Mouse (Mus musculus): ENCODE results near the gene Krtap29-1. TPM values are rescaled to one million over a fixed set of nuclear protein-coding genes. Genes with fewer than 3 reads are reported as not detected.

Krtap29-1 gene
- polyA plus RNA-seq, 1 experiment from 2014 or later: not detected

DNA sequence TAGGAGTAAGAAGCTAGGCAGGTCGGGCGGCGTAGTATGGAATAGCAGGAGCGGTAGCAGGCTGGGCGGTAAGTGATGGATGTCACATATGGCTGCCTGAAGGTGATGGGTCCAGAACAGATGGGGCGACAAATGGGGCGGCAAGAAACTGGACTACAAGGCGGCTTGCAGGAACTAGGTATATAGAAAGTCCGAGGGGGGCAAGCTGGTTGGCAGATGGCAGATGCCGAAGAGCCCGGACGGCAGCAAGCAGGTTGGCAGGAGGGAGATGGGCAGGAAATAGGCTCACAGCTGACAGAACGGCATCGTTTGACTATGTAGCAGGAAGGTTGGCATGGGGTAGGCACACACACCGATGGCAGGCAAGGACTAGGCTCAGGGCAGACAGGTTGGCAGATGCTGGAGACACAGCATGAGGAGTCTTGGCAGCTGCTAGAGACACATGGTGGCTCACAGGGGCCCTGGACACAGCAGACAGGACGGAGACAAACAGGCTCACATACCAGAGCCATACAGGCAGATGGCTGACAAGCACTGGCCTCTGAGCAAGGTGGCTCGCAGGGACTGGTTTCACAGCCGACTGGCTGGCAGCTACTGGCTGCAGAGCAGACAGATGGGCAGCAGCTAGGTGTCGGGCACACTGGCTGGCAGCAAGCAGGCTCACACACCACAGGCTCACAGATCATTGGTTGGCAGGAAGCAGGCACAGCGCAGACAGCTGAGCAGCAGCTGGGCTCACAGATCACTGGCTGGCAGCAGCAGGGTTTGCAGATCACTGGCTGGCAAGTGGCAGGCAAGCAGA lies 6.6 kb upstream of the Krtap29-1 start:
- H3K9ac ChIP-seq (ENCODE audit: low read depth, low read length): no peak overlapping the region
- H3K36me3 ChIP-seq (ENCODE audit: control insufficient read depth, insufficient read depth, low read length): no peaks in the 10 kb centered on the region
- H3K4me2 ChIP-seq (ENCODE audit: low read length): no peak overlapping the region
- WGBS: 84% methylated on average over 20 of the region's 20 CpGs
- ATAC-seq: peak; percentile 80
- H3K9me3 ChIP-seq (replicated peaks; ENCODE audit: control insufficient read depth, low read length, poor library complexity, severe bottlenecking): no peaks in the 10 kb centered on the region
- no peaks in the 10 kb centered on the region for H3K27me3 ChIP-seq (ENCODE audit: control insufficient read depth, insufficient read depth, low read depth, low read length)
- H3K4me3 ChIP-seq (ENCODE audit: low read depth, low read length): no peak overlapping the region
- H3K4me1 ChIP-seq (ENCODE audit: control insufficient read depth, insufficient read depth, low read length): no peaks in the 10 kb centered on the region
- H3K27ac ChIP-seq (ENCODE audit: low read length): peak overlapping the region; percentile 33

DNA sequence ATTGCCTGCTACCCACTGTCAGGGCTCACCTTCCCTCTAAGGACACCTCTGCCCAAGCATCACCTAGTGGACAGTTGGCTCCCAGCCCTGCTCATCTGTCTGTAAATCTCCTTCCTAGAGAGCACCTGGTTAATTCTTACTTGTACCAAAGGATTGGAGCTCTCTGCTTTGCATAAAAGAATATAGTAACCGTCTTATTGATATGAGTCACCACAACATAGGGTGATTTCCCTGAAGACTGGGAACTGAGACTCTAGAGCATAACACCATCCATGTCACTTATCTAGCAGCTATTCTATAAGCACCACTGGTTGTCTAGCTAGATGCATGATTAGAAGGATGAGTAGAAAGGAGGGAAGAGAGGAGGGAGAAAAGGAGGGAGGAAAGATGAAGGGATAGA lies 4.6 kb upstream of the Krtap29-1 start:
- no peaks in the 10 kb centered on the region for H3K9me3 ChIP-seq (replicated peaks; ENCODE audit: control insufficient read depth, low read length, poor library complexity, severe bottlenecking)
- H3K27ac ChIP-seq (ENCODE audit: low read length): no peak overlapping the region
- ATAC-seq: no peak
- H3K4me3 ChIP-seq (ENCODE audit: low read depth, low read length): no peak overlapping the region
- H3K4me2 ChIP-seq (ENCODE audit: low read length): no peak overlapping the region
- no peaks in the 10 kb centered on the region for H3K4me1 ChIP-seq (ENCODE audit: control insufficient read depth, insufficient read depth, low read length)
- 86% methylated on average over 1 of the region's 1 CpGs for WGBS
- no peaks in the 10 kb centered on the region for H3K27me3 ChIP-seq (ENCODE audit: control insufficient read depth, insufficient read depth, low read depth, low read length)
- H3K9ac ChIP-seq (ENCODE audit: low read depth, low read length): no peak overlapping the region
- H3K36me3 ChIP-seq (ENCODE audit: control insufficient read depth, insufficient read depth, low read length): no peaks in the 10 kb centered on the region

DNA sequence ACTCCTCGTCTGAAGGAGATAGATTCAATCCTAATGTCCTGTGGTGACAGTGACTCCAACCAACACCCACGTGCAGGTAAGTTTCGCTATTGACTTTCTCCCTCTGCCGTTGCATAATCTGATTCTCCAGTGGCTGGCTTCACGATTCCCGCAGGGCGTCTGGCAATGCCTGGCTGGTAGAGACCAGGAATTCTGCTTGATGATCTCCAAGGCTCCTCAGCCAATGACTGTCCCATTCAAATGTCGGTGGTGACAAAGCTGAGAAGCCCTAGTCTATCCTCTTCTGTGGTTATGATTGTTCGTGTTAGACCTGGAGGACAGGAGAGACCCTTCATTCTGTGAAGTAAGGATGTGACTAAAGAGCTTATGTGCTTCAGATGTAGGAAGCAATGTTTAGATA lies 3.9 kb upstream of the Krtap29-1 start:
- Histone ChIP-seq H3K27me3 (ENCODE audit: control insufficient read depth, insufficient read depth, low read depth, low read length) (no peaks in the 10 kb centered on the region), H3K36me3 (ENCODE audit: control insufficient read depth, insufficient read depth, low read length) (no peaks in the 10 kb centered on the region), H3K27ac (ENCODE audit: low read length) (no peak overlapping the region), H3K9ac (ENCODE audit: low read depth, low read length) (no peak overlapping the region), H3K4me2 (ENCODE audit: low read length) (no peak overlapping the region), H3K4me3 (ENCODE audit: low read depth, low read length) (no peak overlapping the region), H3K4me1 (ENCODE audit: control insufficient read depth, insufficient read depth, low read length) (no peaks in the 10 kb centered on the region), H3K9me3 (replicated peaks; ENCODE audit: control insufficient read depth, low read length, poor library complexity, severe bottlenecking) (no peaks in the 10 kb centered on the region)
- ATAC-seq: no peak
- WGBS: 89% methylated on average over 9 of the region's 9 CpGs

DNA sequence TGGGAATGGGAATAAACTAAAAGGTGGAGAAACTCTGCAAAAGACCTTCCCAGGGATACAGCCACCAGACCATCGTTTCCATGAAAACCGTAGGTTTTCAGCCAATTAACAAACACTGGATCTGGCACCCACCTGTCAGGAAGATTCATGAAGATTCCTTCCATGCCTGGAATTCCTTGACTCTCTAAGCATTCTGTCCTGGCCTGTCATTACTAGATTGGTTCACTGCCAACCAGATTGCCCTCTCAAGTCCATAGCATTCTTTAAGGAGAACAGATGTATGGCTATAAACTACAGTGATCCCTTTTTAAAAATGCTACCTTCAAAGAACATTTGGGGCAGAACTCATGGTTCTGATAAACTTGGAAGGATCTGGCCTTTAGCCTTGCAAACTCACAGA lies 12.9 kb downstream of the Krtap29-1 start:
- H3K4me3 ChIP-seq (ENCODE audit: low read depth, low read length): no peak overlapping the region
- no peaks in the 10 kb centered on the region for H3K9me3 ChIP-seq (replicated peaks; ENCODE audit: control insufficient read depth, low read length, poor library complexity, severe bottlenecking)
- H3K4me1 ChIP-seq (ENCODE audit: control insufficient read depth, insufficient read depth, low read length): no peaks in the 10 kb centered on the region
- H3K4me2 ChIP-seq (ENCODE audit: low read length): no peak overlapping the region
- ATAC-seq: no peak
- H3K36me3 ChIP-seq (ENCODE audit: control insufficient read depth, insufficient read depth, low read length): no peaks in the 10 kb centered on the region
- H3K27me3 ChIP-seq (ENCODE audit: control insufficient read depth, insufficient read depth, low read depth, low read length): no peaks in the 10 kb centered on the region
- no peak overlapping the region for H3K9ac ChIP-seq (ENCODE audit: low read depth, low read length)
- WGBS: 88% methylated on average over 2 of the region's 2 CpGs
- H3K27ac ChIP-seq (ENCODE audit: low read length): no peak overlapping the region

DNA sequence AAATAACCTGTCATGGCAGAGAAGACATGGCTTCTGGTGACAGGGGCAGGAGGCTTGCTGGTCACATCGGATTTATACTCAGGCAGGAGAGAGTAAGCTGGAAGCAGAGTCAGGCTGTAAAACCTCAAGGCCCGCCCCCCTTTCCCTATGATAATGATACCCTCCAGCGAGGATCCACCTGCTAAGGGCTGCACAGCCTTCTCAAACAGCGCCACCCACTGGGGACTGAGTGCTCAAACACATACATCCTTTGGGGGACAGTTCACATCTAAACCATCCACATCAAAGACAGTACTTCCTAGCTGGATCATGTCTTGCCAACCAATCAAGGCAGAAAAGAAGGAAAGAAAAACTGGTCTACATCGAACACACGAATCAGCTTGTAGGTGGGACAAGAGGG lies 14.6 kb downstream of the Krtap29-1 start:
- no peak overlapping the region for H3K4me2 ChIP-seq (ENCODE audit: low read length)
- no peak for ATAC-seq
- H3K27me3 ChIP-seq (ENCODE audit: control insufficient read depth, insufficient read depth, low read depth, low read length): no peaks in the 10 kb centered on the region
- WGBS: 53% methylated on average over 6 of the region's 6 CpGs
- no peak overlapping the region for H3K4me3 ChIP-seq (ENCODE audit: low read depth, low read length)
- no peak overlapping the region for H3K9ac ChIP-seq (ENCODE audit: low read depth, low read length)
- H3K4me1 ChIP-seq (ENCODE audit: control insufficient read depth, insufficient read depth, low read length): no peaks in the 10 kb centered on the region
- H3K9me3 ChIP-seq (replicated peaks; ENCODE audit: control insufficient read depth, low read length, poor library complexity, severe bottlenecking): no peaks in the 10 kb centered on the region
- H3K36me3 ChIP-seq (ENCODE audit: control insufficient read depth, insufficient read depth, low read length): no peaks in the 10 kb centered on the region
- no peak overlapping the region for H3K27ac ChIP-seq (ENCODE audit: low read length)

DNA sequence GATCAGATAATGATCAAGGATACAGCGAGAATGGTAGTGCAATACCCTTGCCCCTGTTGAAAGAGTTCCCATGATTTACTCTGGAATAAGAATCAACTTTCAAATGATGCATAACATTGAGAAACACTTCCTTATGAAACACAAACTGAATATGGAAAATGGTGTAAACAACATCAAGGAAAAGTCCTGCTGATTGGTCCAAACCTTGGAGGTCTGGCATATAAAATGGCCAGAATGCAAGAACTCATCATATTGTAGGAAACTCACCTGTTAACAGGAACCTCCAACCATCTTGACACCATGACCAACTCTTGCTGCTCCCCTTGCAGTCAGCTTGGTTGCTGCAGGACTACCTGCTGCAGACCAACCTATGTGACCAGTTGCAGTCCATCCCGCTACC lies 30.7 kb downstream of the Krtap29-1 start, which contains the start of gene Krtap9-5:
Krtap9-5 (plus strand) TSS at position 301 of the 400 bp plus-strand sequence.
- H3K4me3 ChIP-seq (ENCODE audit: low read depth, low read length): no peak within 1 kb of the TSS
- H3K36me3 ChIP-seq (ENCODE audit: control insufficient read depth, insufficient read depth, low read length): no peaks in the 10 kb centered on the region
- H3K4me2 ChIP-seq (ENCODE audit: low read length): no peak within 1 kb of the TSS
- H3K9me3 ChIP-seq (replicated peaks; ENCODE audit: control insufficient read depth, low read length, poor library complexity, severe bottlenecking): no peaks in the 10 kb centered on the region; the same call in 1 of the 2 replicates
- no peaks in the 10 kb centered on the region for H3K27me3 ChIP-seq (ENCODE audit: control insufficient read depth, insufficient read depth, low read depth, low read length)
- WGBS: 89% methylated on average over 2 of the region's 2 CpGs
- no peak within 1 kb of the TSS for H3K27ac ChIP-seq (ENCODE audit: low read length)
- no peak for ATAC-seq
- H3K9ac ChIP-seq (ENCODE audit: low read depth, low read length): no peak within 1 kb of the TSS
- H3K4me1 ChIP-seq (ENCODE audit: control insufficient read depth, insufficient read depth, low read length): no peaks in the 10 kb centered on the region

DNA sequence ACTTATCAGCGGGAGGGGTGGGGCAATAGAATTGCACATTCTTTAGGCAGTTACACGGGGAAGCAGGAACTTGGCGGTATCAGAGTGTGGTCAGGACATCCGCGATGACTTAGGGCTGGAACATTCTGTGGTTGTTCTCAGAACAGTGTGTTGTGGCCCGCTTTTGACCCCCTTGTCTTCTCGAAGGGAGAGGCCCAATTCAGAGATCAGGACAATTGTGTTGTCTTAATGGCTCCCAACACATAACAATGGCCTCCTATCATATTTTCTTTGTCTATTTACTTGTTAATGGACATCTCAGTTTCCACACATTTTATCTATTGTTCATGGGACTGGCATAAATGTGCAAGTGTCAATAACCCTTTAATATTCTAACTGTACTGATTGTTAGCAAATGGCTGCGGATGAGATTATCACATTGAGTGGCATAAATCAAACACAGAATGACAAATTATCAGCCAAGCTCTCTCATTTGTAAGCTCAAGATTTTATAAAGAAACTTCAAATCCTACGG lies 41.0 kb downstream of the Krtap29-1 start:
- no peaks in the 10 kb centered on the region for H3K36me3 ChIP-seq (ENCODE audit: control insufficient read depth, insufficient read depth, low read length)
- H3K9ac ChIP-seq (ENCODE audit: low read depth, low read length): no peak overlapping the region
- no peak overlapping the region for H3K4me2 ChIP-seq (ENCODE audit: low read length)
- H3K27ac ChIP-seq (ENCODE audit: low read length): no peak overlapping the region
- no peak overlapping the region for H3K4me3 ChIP-seq (ENCODE audit: low read depth, low read length)
- H3K4me1 ChIP-seq (ENCODE audit: control insufficient read depth, insufficient read depth, low read length): no peaks in the 10 kb centered on the region
- no peaks in the 10 kb centered on the region for H3K9me3 ChIP-seq (replicated peaks; ENCODE audit: control insufficient read depth, low read length, poor library complexity, severe bottlenecking)
- 89% methylated on average over 9 of the region's 9 CpGs for WGBS
- H3K27me3 ChIP-seq (ENCODE audit: control insufficient read depth, insufficient read depth, low read depth, low read length): no peaks in the 10 kb centered on the region
- no peak for ATAC-seq

DNA sequence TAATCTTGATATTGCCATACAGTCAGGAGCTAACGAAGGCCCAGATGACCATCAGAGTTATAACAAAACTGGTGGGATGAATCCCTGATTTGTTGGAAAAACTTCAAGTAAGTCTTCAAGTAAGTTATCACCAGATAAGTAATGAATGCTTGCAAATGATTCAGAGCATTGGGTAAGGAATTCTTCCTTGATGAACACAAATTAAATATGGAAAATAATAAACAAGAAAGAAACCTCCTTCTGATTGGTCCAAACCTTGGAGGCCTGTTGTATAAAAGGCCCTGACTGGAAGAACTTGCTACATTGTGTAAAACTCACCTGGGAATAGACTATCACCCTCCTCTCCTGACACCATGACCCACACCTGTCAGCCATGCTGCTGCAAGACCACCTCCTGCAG lies 42.9 kb downstream of the Krtap29-1 start, which contains the start of gene Krtap31-2:
Krtap31-2 (plus strand) TSS at position 301 of the 400 bp plus-strand sequence.
- H3K27me3 ChIP-seq (ENCODE audit: control insufficient read depth, insufficient read depth, low read depth, low read length): no peaks in the 10 kb centered on the region
- ATAC-seq: no peak
- no peak within 1 kb of the TSS for H3K4me2 ChIP-seq (ENCODE audit: low read length)
- H3K4me3 ChIP-seq (ENCODE audit: low read depth, low read length): no peak within 1 kb of the TSS
- H3K9ac ChIP-seq (ENCODE audit: low read depth, low read length): no peak within 1 kb of the TSS
- WGBS: 90% methylated on average over 1 of the region's 1 CpGs
- H3K27ac ChIP-seq (ENCODE audit: low read length): no peak within 1 kb of the TSS
- H3K4me1 ChIP-seq (ENCODE audit: control insufficient read depth, insufficient read depth, low read length): no peaks in the 10 kb centered on the region
- H3K36me3 ChIP-seq (ENCODE audit: control insufficient read depth, insufficient read depth, low read length): no peaks in the 10 kb centered on the region
- no peaks in the 10 kb centered on the region; the same call in 1 of the 2 replicates for H3K9me3 ChIP-seq (replicated peaks; ENCODE audit: control insufficient read depth, low read length, poor library complexity, severe bottlenecking)
